Mouse (Mus musculus) heart, postnatal 0 days (tissue): ENCODE measurements around the gene Fabp7.

Experiments
- CTCF ChIP-seq: IDR thresholded peaks from 2 replicates; pipeline ENCODE4 v1.5.1; 2016; ENCODE audit warnings: antibody characterized with exemption, control low read depth, low read depth
- EP300 ChIP-seq: IDR thresholded peaks from 2 replicates; pipeline ENCODE4 v1.6.1; 2016; ENCODE audit warnings: antibody characterized with exemption, low read depth

GRCm38 (mm10) chr10:57799486-57799885 lies 14.8 kb downstream of the Fabp7 start:
- no peak for TF ChIP-seq CTCF
- no peak for TF ChIP-seq EP300
